Mouse (Mus musculus) spleen, adult 2 months (tissue): ENCODE measurements around the gene Crybg2. TPM values are rescaled to one million over a fixed set of nuclear protein-coding genes. Genes with fewer than 3 reads are reported as not detected.

Source experiments
- DNase-seq, 2 experiments: peaks; one replicate each; pipeline versions ENCODE4 v3.0.0 to v3.0.0-alpha.2; 2012 to 2021; ENCODE audit warnings: low spot score in 2 of 2, low read depth in 1 of 2
- H3K27ac ChIP-seq: fragments of 200-500 bp; 2 replicates; pipeline ENCODE4 v1.5.1; 2012; ENCODE audit warnings: low read length, inconsistent platforms; ENCODE audit not compliant: insufficient read depth
- H3K27me3 ChIP-seq: fragments of 200-500 bp; 2 replicates; pipeline ENCODE4 v1.6.1; 2012; ENCODE audit warnings: mild to moderate bottlenecking, moderate library complexity, low read length, inconsistent platforms; ENCODE audit not compliant: control insufficient read depth, insufficient read depth
- H3K36me3 ChIP-seq: fragments of 200-500 bp; 2 replicates; pipeline ENCODE4 v1.6.1; 2012; ENCODE audit warnings: mild to moderate bottlenecking, low read length, inconsistent platforms; ENCODE audit not compliant: control insufficient read depth, insufficient read depth
- H3K4me1 ChIP-seq: fragments of 200-500 bp; 2 replicates; pipeline ENCODE4 v1.6.1; 2011; ENCODE audit warnings: inconsistent platforms; ENCODE audit not compliant: control insufficient read depth, insufficient read depth, insufficient read length
- H3K4me3 ChIP-seq: fragments of 200-500 bp; 2 replicates; pipeline ENCODE4 v1.5.1; 2011; ENCODE audit warnings: mild to moderate bottlenecking, inconsistent platforms; ENCODE audit not compliant: insufficient read depth, insufficient read length; ENCODE audit errors: extremely low read depth
- CTCF ChIP-seq: fragments of 200-500 bp; IDR thresholded peaks from 2 replicates; pipeline ENCODE4 v1.5.1; 2011; ENCODE audit warnings: mild to moderate bottlenecking, inconsistent platforms; ENCODE audit not compliant: insufficient read depth, insufficient read length, insufficient replicate concordance; ENCODE audit errors: extremely low read depth
- POLR2A ChIP-seq: fragments of 200-500 bp; IDR thresholded peaks from 2 replicates; pipeline ENCODE4 v1.6.1; 2011; ENCODE audit warnings: low read depth, low read length, inconsistent platforms
- WGBS: fragments of 180-500 bp; shearing (Covaris S2); methylation state at CpG from one replicate; pipeline ENCODE4 v1.1.7; 2018; 5-methylcytosine and 5-hydroxymethylcytosine counted together
- polyA plus RNA-seq: library from polyadenylated mRNA; depleted of rRNA; stranded (reverse); fragments of >200 nt; gene quantifications from 2 replicates; pipeline ENCODE4 v1.2.3, GENCODE M21; 2012

Crybg2 gene
- polyA plus RNA-seq, 1 experiment = 4.3 TPM

- Histone ChIP-seq H3K27me3 (peaks cover 19% of the 10 kb centered on the region), H3K4me3 (no peak overlapping the region), H3K36me3 (no peaks in the 10 kb centered on the region), H3K4me1 (no peaks in the 10 kb centered on the region; the same call in none of the 2 replicates), H3K27ac (no peak overlapping the region)
- no peak for DNase-seq
- WGBS = 3% methylated on average over 46 of the region's 46 CpGs
- TF ChIP-seq POLR2A = no peak
- no peak for TF ChIP-seq CTCF
Measured at GRCm38 (mm10) chr4:134018038-134018778, 42.4 kb upstream of the Crybg2 start.

GRCm38 (mm10) chr4:134018779-134019145 is 41.9 kb upstream of the Crybg2 start, which contains the start of gene Lin28a:
Gene Lin28a, minus strand, starts transcription at chr4:134018841.
- H3K4me1 ChIP-seq = no peaks in the 10 kb centered on the region; the same call in none of the 2 replicates
- WGBS = 8% methylated on average over 9 of the region's 9 CpGs
- no peak for TF ChIP-seq POLR2A
- no peak for TF ChIP-seq CTCF
- DNase-seq = no peak
- H3K27ac ChIP-seq = no peak within 1 kb of the TSS
- no peak within 1 kb of the TSS for H3K4me3 ChIP-seq
- H3K36me3 ChIP-seq = no peaks in the 10 kb centered on the region
- H3K27me3 ChIP-seq = peaks cover 19% of the 10 kb centered on the region

GRCm38 (mm10) chr4:134019210-134019609 is 41.4 kb upstream of the Crybg2 start:
- no peak overlapping the region for H3K4me3 ChIP-seq
- 4% methylated on average over 10 of the region's 10 CpGs for WGBS
- TF ChIP-seq POLR2A (no peak), CTCF (no peak)
- no peaks in the 10 kb centered on the region; the same call in none of the 2 replicates for H3K4me1 ChIP-seq
- no peaks in the 10 kb centered on the region for H3K36me3 ChIP-seq
- H3K27me3 ChIP-seq = peaks cover 19% of the 10 kb centered on the region
- no peak overlapping the region for H3K27ac ChIP-seq
- DNase-seq = no peak

GRCm38 (mm10) chr4:134019641-134020351 is 40.8 kb upstream of the Crybg2 start:
- TF ChIP-seq POLR2A = no peak
- no peak for TF ChIP-seq CTCF
- no peak overlapping the region for H3K4me3 ChIP-seq
- H3K27ac ChIP-seq = no peak overlapping the region
- no peaks in the 10 kb centered on the region for H3K36me3 ChIP-seq
- H3K4me1 ChIP-seq = no peaks in the 10 kb centered on the region; the same call in none of the 2 replicates
- no peak for DNase-seq
- H3K27me3 ChIP-seq = peaks cover 19% of the 10 kb centered on the region
- WGBS = 7% methylated on average over 16 of the region's 16 CpGs

- no peaks in the 10 kb centered on the region; the same call in none of the 2 replicates for H3K4me1 ChIP-seq
- peak in 1 of 2 experiments; percentile 43 for DNase-seq
- H3K36me3 ChIP-seq = no peaks in the 10 kb centered on the region
- TF ChIP-seq POLR2A = no peak
- 0 out of 2 replicates have a peak, but pooled peaks have one; percentile 16 for TF ChIP-seq CTCF
- no peak overlapping the region for H3K27ac ChIP-seq
- WGBS = 3% methylated on average over 11 of the region's 11 CpGs
- H3K4me3 ChIP-seq = no peak overlapping the region
- peaks cover 19% of the 10 kb centered on the region for H3K27me3 ChIP-seq
Measured at GRCm38 (mm10) chr4:134020621-134021020, 40.0 kb upstream of the Crybg2 start.

- H3K27me3 ChIP-seq = no peaks in the 10 kb centered on the region
- no peaks in the 10 kb centered on the region for H3K36me3 ChIP-seq
- H3K27ac ChIP-seq = no peak overlapping the region
- H3K4me3 ChIP-seq = no peak overlapping the region
- TF ChIP-seq CTCF (no peak), POLR2A (no peak)
- H3K4me1 ChIP-seq = no peaks in the 10 kb centered on the region
- 84% methylated on average over 9 of the region's 9 CpGs for whole genome bisulfite sequencing
- no peak for DNase-seq
Measured at GRCm38 (mm10) chr4:134025802-134026201, 34.8 kb upstream of the Crybg2 start.
